Mouse (Mus musculus) limb, embryonic 11.5 days (tissue): Measurements from ENCODE around the gene Zfp334. TPM values are rescaled to one million over a fixed set of nuclear protein-coding genes. Genes with fewer than 3 reads are reported as not detected.

Experiments used
- ATAC-seq: fragments of 200-750 bp; cut with Nextera tagmentation; 2 replicates; pipeline ENCODE4 v1.8.0; 2017; ENCODE audit warnings: low read depth; ENCODE audit not compliant: insufficient number of reproducible peaks, low FRiP score, low TSS enrichment
- DNase-seq: peaks from one replicate; pipeline ENCODE4 v3.0.0-alpha.2; 2015; ENCODE audit warnings: low spot score
- H3K27ac ChIP-seq: fragments of 300-500 bp; sonication (generic); replicated peaks from 2 replicates; pipeline ENCODE4 v1.5.1; 2014; ENCODE audit warnings: low read depth, mild to moderate bottlenecking, low read length
- H3K27me3 ChIP-seq: fragments of 300-500 bp; sonication (generic); 2 replicates; pipeline ENCODE4 v1.6.1; 2014; ENCODE audit warnings: mild to moderate bottlenecking, low read length, mixed read lengths; ENCODE audit not compliant: control insufficient read depth, insufficient read depth
- H3K36me3 ChIP-seq: fragments of 300-500 bp; sonication (generic); 2 replicates; pipeline ENCODE4 v1.6.1; 2014; ENCODE audit warnings: mild to moderate bottlenecking, low read length, moderate library complexity, mixed read lengths; ENCODE audit not compliant: control insufficient read depth, insufficient read depth
- H3K4me1 ChIP-seq: fragments of 300-500 bp; sonication (generic); 2 replicates; pipeline ENCODE4 v1.6.1; 2014; ENCODE audit warnings: low read length, mixed read lengths; ENCODE audit not compliant: control insufficient read depth, insufficient read depth
- H3K4me2 ChIP-seq: fragments of 300-500 bp; sonication (generic); 2 replicates; pipeline ENCODE4 v1.6.1; 2014; ENCODE audit warnings: low read depth, mild to moderate bottlenecking, moderate library complexity; ENCODE audit not compliant: severe bottlenecking
- H3K4me3 ChIP-seq: fragments of 300-500 bp; sonication (generic); 2 replicates; pipeline ENCODE4 v1.5.1; 2014; ENCODE audit warnings: low read depth, low read length
- H3K9ac ChIP-seq: fragments of 300-500 bp; sonication (generic); 2 replicates; pipeline ENCODE4 v1.6.1; 2014; ENCODE audit warnings: mild to moderate bottlenecking, low read length
- H3K9me3 ChIP-seq: fragments of 300-500 bp; sonication (generic); 2 replicates; pipeline ENCODE4 v1.6.1; 2016; ENCODE audit warnings: low read length; ENCODE audit not compliant: control insufficient read depth
- WGBS: fragments of 180-500 bp; shearing (Covaris S2); extraction: QIAGEN DNeasy Blood & Tissue Kit; methylation state at CpG from one replicate; pipeline ENCODE4 v1.1.7; 2014; 5-methylcytosine and 5-hydroxymethylcytosine counted together
- polyA plus RNA-seq: library from polyadenylated mRNA; unstranded; fragments of >200 nt; fragmentation: Nextera tagmentation; extraction: Ambion mirVana; gene quantifications from 2 replicates; pipeline ENCODE4 v1.2.1, GENCODE M21; 2014

The Zfp334 gene
- polyA plus RNA-seq, 1 experiment from 2014 or later = 19.5 TPM

GRCm38 (mm10) chr2:165349466-165349865, 38.6 kb downstream of the Zfp334 start:
- DNase-seq = peak; percentile 45
- H3K9ac ChIP-seq = no peak overlapping the region
- no peak for ATAC-seq
- H3K4me3 ChIP-seq = no peak overlapping the region
- no peaks in the 10 kb centered on the region for H3K4me1 ChIP-seq
- H3K4me2 ChIP-seq = no peak overlapping the region
- whole genome bisulfite sequencing = 26% methylated on average over 8 of the region's 8 CpGs
- no peaks in the 10 kb centered on the region for H3K36me3 ChIP-seq
- no peak overlapping the region for H3K27ac ChIP-seq
- peaks cover 6% of the 10 kb centered on the region; the same call in 1 of the 2 replicates for H3K9me3 ChIP-seq
- no peaks in the 10 kb centered on the region for H3K27me3 ChIP-seq

- Histone ChIP-seq H3K9ac (no peak overlapping the region), H3K27me3 (no peaks in the 10 kb centered on the region), H3K4me2 (no peak overlapping the region), H3K4me1 (no peaks in the 10 kb centered on the region), H3K27ac (no peak overlapping the region), H3K9me3 (no peaks in the 10 kb centered on the region), H3K36me3 (no peaks in the 10 kb centered on the region), H3K4me3 (no peak overlapping the region)
- ATAC-seq (no peak), DNase-seq (no peak)
- WGBS = 93% methylated on average over 5 of the region's 5 CpGs
Observed at GRCm38 (mm10) chr2:165346180-165346579, 41.9 kb downstream of the Zfp334 start.

GRCm38 (mm10) chr2:165337191-165337590, 50.9 kb downstream of the Zfp334 start:
- Histone ChIP-seq H3K27me3 (no peaks in the 10 kb centered on the region), H3K27ac (no peak overlapping the region), H3K9me3 (no peaks in the 10 kb centered on the region), H3K4me2 (no peak overlapping the region), H3K4me1 (no peaks in the 10 kb centered on the region), H3K4me3 (no peak overlapping the region), H3K9ac (no peak overlapping the region), H3K36me3 (no peaks in the 10 kb centered on the region)
- WGBS = 19% methylated on average over 3 of the region's 3 CpGs
- DNase-seq (peak; percentile 68), ATAC-seq (no peak)

GRCm38 (mm10) chr2:165332610-165333210, 55.3 kb downstream of the Zfp334 start:
- ATAC-seq (no peak), DNase-seq (no peak)
- Histone ChIP-seq H3K4me2 (no peak overlapping the region), H3K9ac (no peak overlapping the region), H3K9me3 (no peaks in the 10 kb centered on the region), H3K27me3 (no peaks in the 10 kb centered on the region; the same call in 1 of the 2 replicates), H3K36me3 (no peaks in the 10 kb centered on the region), H3K4me3 (no peak overlapping the region), H3K4me1 (no peaks in the 10 kb centered on the region), H3K27ac (no peak overlapping the region)
- 54% methylated on average over 14 of the region's 14 CpGs for WGBS

GRCm38 (mm10) chr2:165329703-165330102, 58.4 kb downstream of the Zfp334 start:
- Histone ChIP-seq H3K27me3 (no peaks in the 10 kb centered on the region; the same call in 1 of the 2 replicates), H3K9ac (no peak overlapping the region), H3K4me3 (no peak overlapping the region), H3K4me1 (peaks cover 9% of the 10 kb centered on the region), H3K9me3 (no peaks in the 10 kb centered on the region), H3K36me3 (no peaks in the 10 kb centered on the region), H3K4me2 (no peak overlapping the region), H3K27ac (no peak overlapping the region)
- DNase-seq = no peak
- ATAC-seq = no peak
- WGBS = 52% methylated on average over 3 of the region's 3 CpGs

GRCm38 (mm10) chr2:165328746-165329145, 59.3 kb downstream of the Zfp334 start:
- WGBS = 70% methylated on average over 5 of the region's 5 CpGs
- Histone ChIP-seq H3K9ac (no peak overlapping the region), H3K4me2 (no peak overlapping the region), H3K36me3 (no peaks in the 10 kb centered on the region), H3K4me3 (no peak overlapping the region), H3K4me1 (peaks cover 13% of the 10 kb centered on the region), H3K9me3 (no peaks in the 10 kb centered on the region), H3K27me3 (no peaks in the 10 kb centered on the region; the same call in 1 of the 2 replicates), H3K27ac (no peak overlapping the region)
- no peak for ATAC-seq
- no peak for DNase-seq

- Histone ChIP-seq H3K27ac (no peak overlapping the region), H3K4me3 (no peak overlapping the region), H3K9ac (no peak overlapping the region)
Observed at GRCm38 (mm10) chr2:165327386-165327785, 60.7 kb downstream of the Zfp334 start.

GRCm38 (mm10) chr2:165326304-165327190, 61.5 kb downstream of the Zfp334 start, which contains the start of gene Elmo2:
Elmo2 (minus strand) TSS chr2:165326479.
- Histone ChIP-seq H3K4me2 (peak within 1 kb of the TSS; percentile 79), H3K9ac (peak within 1 kb of the TSS; percentile 89), H3K9me3 (no peaks in the 10 kb centered on the region), H3K4me3 (peak within 1 kb of the TSS; percentile 77), H3K27ac (no peak within 1 kb of the TSS), H3K36me3 (no peaks in the 10 kb centered on the region), H3K4me1 (peaks cover 17% of the 10 kb centered on the region), H3K27me3 (no peaks in the 10 kb centered on the region; the same call in 1 of the 2 replicates)
- DNase-seq = peak; percentile 99
- under 1% methylated on average over 55 of the region's 55 CpGs for WGBS
- ATAC-seq = peak; percentile 97

More at GRCm38 (mm10) chr2:165327386-165327785, 60.7 kb downstream of the Zfp334 start:
- 49% methylated on average over 7 of the region's 7 CpGs for WGBS
- no peak for DNase-seq
- no peak for ATAC-seq
- no peaks in the 10 kb centered on the region; the same call in 1 of the 2 replicates for H3K27me3 ChIP-seq
- peaks cover 13% of the 10 kb centered on the region for H3K4me1 ChIP-seq
- no peaks in the 10 kb centered on the region for H3K36me3 ChIP-seq
- no peaks in the 10 kb centered on the region for H3K9me3 ChIP-seq
- H3K4me2 ChIP-seq = peak overlapping the region; percentile 79; the same call in 1 of the 2 replicates
